Mouse (Mus musculus): ENCODE measurements around the gene Gm7030.
"Not testable (repeated sequence)": the region's sequence is repeated elsewhere in the genome, so short reads cannot be mapped to it uniquely, and the experiment has no call there.

Gm7030 gene

GRCm38 (mm10) chr17:36135421-36136231 lies 6.4 kb upstream of the Gm7030 start:
- not testable (repeated sequence) for DNase-seq (ENCODE audit: low spot score)

- DNase-seq (ENCODE audit: low spot score), result no peak
Observed at GRCm38 (mm10) chr17:36131516-36132265, 2.5 kb upstream of the Gm7030 start.

GRCm38 (mm10) chr17:36128525-36128924 lies 700 bp downstream of the Gm7030 start:
- not testable (repeated sequence) for DNase-seq (ENCODE audit: low spot score)

- DNase-seq (ENCODE audit: low spot score), result not testable (repeated sequence)
Observed at GRCm38 (mm10) chr17:36124111-36124510, 5.1 kb downstream of the Gm7030 start.

GRCm38 (mm10) chr17:36121352-36122020 lies 7.7 kb downstream of the Gm7030 start, which contains the start of gene Gm19684:
TSS of gene Gm19684 (plus strand) at chr17:36121678.
- DNase-seq (ENCODE audit: low spot score), result peak; percentile 93

GRCm38 (mm10) chr17:36120839-36121238 lies 8.4 kb downstream of the Gm7030 start:
- not testable (repeated sequence) for DNase-seq (ENCODE audit: low spot score)

- DNase-seq (ENCODE audit: low spot score), result not testable (repeated sequence)
Observed at GRCm38 (mm10) chr17:36116545-36116944, 12.7 kb downstream of the Gm7030 start.

- peak; percentile 59 for DNase-seq (ENCODE audit: low spot score)
Observed at GRCm38 (mm10) chr17:36113979-36114593, 15.1 kb downstream of the Gm7030 start.

- peak; percentile 71 for DNase-seq (ENCODE audit: low spot score)
Observed at GRCm38 (mm10) chr17:36111510-36111868, 17.7 kb downstream of the Gm7030 start.

GRCm38 (mm10) chr17:36110641-36111509 lies 18.4 kb downstream of the Gm7030 start:
- peak; percentile 55 for DNase-seq (ENCODE audit: low spot score)

- DNase-seq (ENCODE audit: low spot score), result not testable (repeated sequence)
Observed at GRCm38 (mm10) chr17:36110129-36110528, 19.1 kb downstream of the Gm7030 start.

GRCm38 (mm10) chr17:36102091-36102490 lies 27.1 kb downstream of the Gm7030 start:
- not testable (repeated sequence) for DNase-seq (ENCODE audit: low spot score)

GRCm38 (mm10) chr17:36099603-36100002 lies 29.6 kb downstream of the Gm7030 start:
- DNase-seq (ENCODE audit: low spot score), result not testable (repeated sequence)

- no peak for DNase-seq (ENCODE audit: low spot score)
Observed at GRCm38 (mm10) chr17:36093936-36094335, 35.3 kb downstream of the Gm7030 start.

- DNase-seq (ENCODE audit: low spot score), result not testable (repeated sequence)
Observed at GRCm38 (mm10) chr17:36092520-36092919, 36.7 kb downstream of the Gm7030 start.

- not testable (repeated sequence) for DNase-seq (ENCODE audit: low spot score)
Observed at GRCm38 (mm10) chr17:36091933-36092332, 37.3 kb downstream of the Gm7030 start.

GRCm38 (mm10) chr17:36085976-36086375 lies 43.2 kb downstream of the Gm7030 start:
- DNase-seq (ENCODE audit: low spot score), result not testable (repeated sequence)

- DNase-seq (ENCODE audit: low spot score), result peak; percentile 22
Observed at GRCm38 (mm10) chr17:36083870-36084451, 45.3 kb downstream of the Gm7030 start.

- DNase-seq (ENCODE audit: low spot score), result peak; percentile 62
Observed at GRCm38 (mm10) chr17:36083266-36083869, 45.9 kb downstream of the Gm7030 start.

Data from T-cell, adult 2 months (primary cell).